Mouse (Mus musculus) monocyte, adult 5-6 weeks (primary cell): ENCODE data around the gene Mrps21. TPM values are rescaled to one million over a fixed set of nuclear protein-coding genes. Genes with fewer than 3 reads are reported as not detected.
A peak's percentile ranks its signal among the peaks of the same experiment; 100 is the strongest.

Experiments used
- ATAC-seq: fragments of 153-309, 156-312 bp; replicated peaks from 2 replicates; pipeline ENCODE4 v1.8.0; 2017; ENCODE audit warnings: mild to moderate bottlenecking; ENCODE audit not compliant: low TSS enrichment, insufficient number of reproducible peaks, severe bottlenecking, poor library complexity, low FRiP score
- total RNA-seq: library from RNA; stranded (forward); fragments of 200-1000, 200-491, 200-594 nt; gene quantifications from 3 replicates; pipeline ENCODE4 v1.2.3, GENCODE M21; 2017

Gene Mrps21
- total RNA-seq, 1 experiment from 2014 or later = 321 TPM

- no peak for ATAC-seq
These were observed 21.8 kb upstream of the Mrps21 start for GRCm38 (mm10) chr3:95893126-95893525.

GRCm38 (mm10) chr3:95892066-95893052 lies 21.0 kb upstream of the Mrps21 start:
- ATAC-seq = no peak

DNA sequence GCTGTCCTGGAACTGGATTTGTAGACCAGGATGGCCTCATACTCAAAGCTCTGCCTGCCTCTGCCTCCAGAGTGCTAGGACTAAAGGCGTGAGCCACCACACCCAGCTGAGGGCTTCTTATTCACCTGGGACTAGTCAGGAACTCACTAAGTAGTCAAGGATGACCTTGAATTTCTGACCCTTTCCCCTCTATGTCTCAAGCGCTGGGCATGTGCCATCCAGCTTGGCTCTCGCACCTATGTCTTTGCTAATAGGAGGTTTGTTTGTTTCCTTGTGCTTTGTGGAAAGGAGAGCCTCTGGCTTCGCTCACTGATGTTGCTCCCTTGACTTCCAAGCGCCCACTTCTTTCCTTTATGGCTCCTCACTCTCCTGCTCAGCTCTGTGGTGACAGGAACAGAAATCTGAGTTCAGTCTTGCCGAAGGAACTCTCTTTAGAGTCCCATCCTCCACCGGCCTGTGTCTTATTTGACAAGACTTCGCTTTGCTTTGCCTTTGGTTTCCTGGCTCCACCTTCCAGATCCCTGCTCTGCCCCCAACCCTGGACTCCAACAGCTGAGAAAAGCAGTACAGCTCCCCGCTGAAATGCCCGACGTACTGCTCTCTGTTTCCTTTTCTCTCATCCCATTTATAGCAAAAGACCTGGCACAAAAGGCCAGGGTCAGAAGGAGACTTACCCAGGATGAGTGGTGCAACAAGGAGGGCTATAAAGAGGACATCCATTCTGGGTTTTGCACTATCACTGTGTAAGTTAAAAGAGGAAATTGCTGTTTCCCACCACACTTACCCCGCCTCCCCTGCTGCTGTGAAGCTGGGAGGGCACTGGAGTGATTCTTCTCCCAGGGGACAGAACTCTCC lies 20.1 kb upstream of the Mrps21 start, which contains the start of gene BC028528:
BC028528 (minus strand) TSS at position 795 of the 855 bp plus-strand sequence.
- peak; percentile 52 for ATAC-seq

GRCm38 (mm10) chr3:95889664-95890063 lies 18.3 kb upstream of the Mrps21 start:
- no peak for ATAC-seq

- no peak for ATAC-seq
These were observed 16.3 kb upstream of the Mrps21 start for GRCm38 (mm10) chr3:95887596-95887995.

- no peak for ATAC-seq
These were observed 13.1 kb upstream of the Mrps21 start for GRCm38 (mm10) chr3:95884400-95884799.

DNA sequence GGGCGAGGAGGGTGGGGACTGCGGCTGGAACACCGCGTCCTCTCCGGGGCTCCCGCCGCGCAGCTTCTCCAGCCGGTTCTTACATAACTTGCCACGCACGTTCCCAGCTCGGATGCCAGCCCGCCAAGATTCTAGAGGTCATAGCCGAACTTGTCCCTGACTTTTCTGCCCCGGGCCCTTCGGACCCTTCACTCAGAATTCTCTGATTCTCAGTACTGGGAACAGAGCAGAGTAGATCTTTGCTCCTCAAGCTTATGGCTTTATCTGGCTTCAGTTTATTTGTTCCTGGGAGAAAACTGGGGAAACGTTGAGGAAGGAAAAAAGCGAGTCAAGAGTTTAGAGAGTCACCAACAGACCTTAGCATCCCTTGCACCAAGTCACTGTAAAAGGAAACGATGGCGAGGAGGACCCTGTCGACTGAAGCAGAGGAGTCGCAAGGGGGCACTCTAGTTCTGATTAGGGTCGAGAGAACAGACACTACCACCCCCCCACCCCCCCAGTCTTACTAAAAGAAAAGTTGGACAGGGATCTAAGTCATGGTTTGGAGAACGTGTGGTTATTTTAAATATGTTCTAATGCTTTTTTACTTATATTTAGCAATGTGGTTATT lies 11.6 kb upstream of the Mrps21 start:
- ATAC-seq = no peak

GRCm38 (mm10) chr3:95881979-95882815 lies 10.9 kb upstream of the Mrps21 start, which contains the start of gene Ciart:
Gene Ciart, minus strand, starts transcription at chr3:95882251.
- ATAC-seq = peak; percentile 97

DNA sequence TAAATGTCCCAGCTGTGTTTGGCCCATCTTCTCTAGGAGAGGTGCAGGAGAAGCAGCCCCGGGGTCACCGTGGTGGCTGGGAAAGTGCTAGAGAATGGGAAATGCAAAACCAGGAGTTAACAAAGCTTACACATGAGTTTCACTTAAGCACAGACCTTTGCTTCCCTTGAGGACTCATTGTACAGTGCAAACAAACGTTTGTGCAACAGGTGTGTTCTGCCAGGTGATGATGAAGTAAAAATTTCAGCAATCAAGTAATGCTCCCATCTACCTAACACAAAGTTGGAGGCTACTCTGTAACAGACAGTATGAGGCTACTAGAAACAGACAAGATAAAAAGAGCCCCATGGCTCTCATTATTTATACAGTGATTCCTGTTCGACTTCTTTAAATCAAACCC lies 7.7 kb upstream of the Mrps21 start:
- no peak for ATAC-seq

DNA sequence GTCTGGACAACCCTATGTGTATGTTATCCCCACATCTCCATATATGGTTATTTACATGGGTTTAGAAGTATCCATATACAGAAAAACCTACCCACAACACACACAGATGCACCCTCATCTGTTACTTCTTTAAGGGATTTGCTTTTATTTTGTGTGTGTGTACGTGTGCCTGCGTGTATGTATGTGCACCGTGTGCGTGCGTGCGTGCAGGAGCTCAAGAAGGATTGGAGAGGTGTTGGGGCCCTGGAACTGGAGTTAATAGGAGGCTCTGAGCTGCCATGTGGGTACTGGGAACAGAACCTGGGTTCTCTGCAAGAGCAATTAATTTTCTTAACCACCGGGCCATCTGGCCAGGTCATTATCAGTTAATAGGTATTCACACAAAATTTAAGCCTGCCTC lies 729 bp upstream of the Mrps21 start:
- no peak for ATAC-seq

- ATAC-seq = no peak
These were observed 343 bp downstream of the Mrps21 start for GRCm38 (mm10) chr3:95870976-95871375.

- no peak for ATAC-seq
These were observed 3.9 kb downstream of the Mrps21 start for GRCm38 (mm10) chr3:95867408-95867807.

DNA sequence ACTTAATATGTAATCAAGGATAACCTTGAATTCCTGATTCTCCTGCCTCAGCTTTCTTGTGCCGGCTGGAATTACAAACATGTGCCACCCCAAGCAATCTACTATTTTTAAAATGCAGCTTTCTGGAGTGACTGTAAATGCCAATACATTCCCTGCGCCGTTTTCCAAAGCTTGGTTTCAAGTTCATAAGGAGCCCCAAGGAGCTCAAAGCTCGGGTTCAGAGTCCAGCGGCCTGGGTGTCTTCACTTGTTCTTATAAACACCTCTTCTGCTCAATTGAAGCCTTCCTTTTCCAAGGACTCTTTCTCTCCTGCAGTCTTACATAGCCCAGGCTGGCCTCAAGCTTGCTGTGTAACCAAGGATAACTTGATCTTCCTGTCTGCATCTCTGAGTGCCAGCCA lies 5.2 kb downstream of the Mrps21 start:
- no peak for ATAC-seq

DNA sequence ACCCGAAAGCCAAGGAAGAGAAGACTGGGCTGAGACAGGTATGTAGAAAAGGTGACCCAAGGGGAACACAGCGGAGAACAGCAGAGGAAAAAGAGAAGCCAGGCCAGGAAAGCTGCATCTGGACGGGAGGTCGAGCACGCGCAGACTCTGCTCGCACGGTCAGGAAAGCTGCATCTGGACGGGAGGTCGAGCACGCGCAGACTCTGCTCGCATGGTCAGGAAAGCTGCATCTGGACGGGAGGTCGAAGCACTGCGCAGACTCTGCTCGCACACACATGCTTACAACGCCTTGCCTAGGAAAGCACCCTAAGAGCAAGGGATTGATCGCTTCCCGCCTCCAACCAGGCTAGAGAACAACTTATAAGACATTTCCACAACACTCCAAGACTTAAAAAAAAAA lies 5.7 kb downstream of the Mrps21 start:
- no peak for ATAC-seq

GRCm38 (mm10) chr3:95865050-95865449 lies 6.3 kb downstream of the Mrps21 start:
- ATAC-seq = no peak

DNA sequence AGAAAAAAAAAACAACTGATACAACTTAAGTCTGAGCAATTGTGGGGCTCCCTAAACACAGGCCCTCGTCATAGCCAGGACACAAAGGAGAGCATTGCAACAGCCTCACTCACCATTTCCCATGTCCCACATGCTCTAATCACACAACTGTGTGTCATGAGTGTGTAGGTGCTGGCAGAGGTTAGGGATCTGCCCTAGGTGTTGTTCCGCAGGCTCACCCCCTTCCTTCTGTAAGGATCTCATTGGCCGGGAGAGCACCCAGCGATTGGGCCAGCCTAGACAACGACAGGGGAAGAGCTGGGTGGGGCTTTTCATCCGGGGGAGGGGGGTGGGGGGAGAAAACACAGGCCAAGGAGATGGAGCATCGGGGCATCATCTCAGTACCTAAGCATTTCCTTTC lies 7.7 kb downstream of the Mrps21 start:
- no peak for ATAC-seq

GRCm38 (mm10) chr3:95861796-95862195 lies 9.5 kb downstream of the Mrps21 start:
- ATAC-seq = peak; percentile 85

GRCm38 (mm10) chr3:95861216-95861615 lies 10.1 kb downstream of the Mrps21 start:
- ATAC-seq = no peak
